Mouse (Mus musculus) MEL (cell line): ENCODE measurements around the gene Gm4553.

ENCODE experiments used
- BHLHE40 ChIP-seq: IDR thresholded peaks from 2 replicates; pipeline ENCODE4 v1.6.1; 2012; ENCODE audit warnings: low read depth, mild to moderate bottlenecking, inconsistent platforms, low read length, improper control_type of control experiment, borderline replicate concordance
- CTCF ChIP-seq, 3 experiments: IDR thresholded peaks in 2 of 3; conservative IDR thresholded peaks in 1 of 3; 2 replicates each; pipeline ENCODE4 v1.5.1; 2011 to 2012; ENCODE audit warnings: low read length in 3 of 3, low read depth in 2 of 3, mild to moderate bottlenecking in 2 of 3, improper control_type of control experiment in 1 of 3, inconsistent platforms in 1 of 3, mixed read lengths in 1 of 3, moderate library complexity in 1 of 3; ENCODE audit not compliant: control insufficient read depth in 1 of 3, insufficient read depth in 1 of 3, poor library complexity in 1 of 3, severe bottlenecking in 1 of 3
- MAX ChIP-seq: IDR thresholded peaks from 2 replicates; pipeline ENCODE4 v1.6.1; 2011; ENCODE audit warnings: low read length, improper control_type of control experiment

GRCm38 (mm10) chr7:142119632-142120031 is 45.9 kb downstream of the Gm4553 start:
- TF ChIP-seq BHLHE40 (no peak), CTCF (IDR thresholded peaks at IDR 0.05 in 2 of 3, conservative IDR thresholded peaks at IDR 0.05 in 1 of 3; ENCODE audit: control insufficient read depth in 1 of 3, insufficient read depth in 1 of 3, low read depth in 2 of 3, low read length in 3 of 3, poor library complexity in 1 of 3, severe bottlenecking in 1 of 3) (peak; percentile 66 to 82 (median 73)), MAX (no peak)
